Mouse (Mus musculus): Measurements from ENCODE around the gene Noct.
"Not testable (repeated sequence)": the region's sequence is repeated elsewhere in the genome, so short reads cannot be mapped to it uniquely, and the experiment has no call there.

Noct gene

GRCm38 (mm10) chr3:51224363-51225225 is at the start of gene Noct:
Gene Noct, plus strand, starts transcription at chr3:51224447.
- peak; percentile 89 to 90 for DNase-seq (ENCODE audit: low spot score in 2 of 2)

DNA sequence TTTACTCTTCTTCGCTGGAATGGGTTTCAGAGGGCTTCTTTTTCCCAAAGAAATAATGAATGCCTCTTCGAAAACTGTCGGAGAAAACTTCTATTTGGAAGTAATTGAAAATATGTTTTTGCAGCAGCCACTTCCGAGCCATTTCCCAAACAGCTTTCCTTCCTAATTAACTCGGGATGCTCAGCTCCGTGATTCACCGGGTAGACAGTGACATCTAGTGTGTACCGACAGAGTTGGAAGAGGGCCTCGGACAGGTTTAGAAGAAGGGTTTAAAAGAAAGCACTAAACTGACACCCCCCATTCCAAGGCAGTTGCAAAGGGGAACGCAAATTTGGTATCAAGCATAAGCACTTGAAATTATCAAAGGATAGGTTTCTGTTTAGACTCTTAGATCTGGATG is 46.1 kb upstream of the Noct start:
- no peak for DNase-seq (ENCODE audit: low spot score in 2 of 2)

GRCm38 (mm10) chr3:51179460-51180146 is 44.6 kb upstream of the Noct start:
- DNase-seq (ENCODE audit: low spot score in 2 of 2) = no peak

GRCm38 (mm10) chr3:51180341-51180940 is 43.8 kb upstream of the Noct start:
- no peak for DNase-seq (ENCODE audit: low spot score in 2 of 2)

DNA sequence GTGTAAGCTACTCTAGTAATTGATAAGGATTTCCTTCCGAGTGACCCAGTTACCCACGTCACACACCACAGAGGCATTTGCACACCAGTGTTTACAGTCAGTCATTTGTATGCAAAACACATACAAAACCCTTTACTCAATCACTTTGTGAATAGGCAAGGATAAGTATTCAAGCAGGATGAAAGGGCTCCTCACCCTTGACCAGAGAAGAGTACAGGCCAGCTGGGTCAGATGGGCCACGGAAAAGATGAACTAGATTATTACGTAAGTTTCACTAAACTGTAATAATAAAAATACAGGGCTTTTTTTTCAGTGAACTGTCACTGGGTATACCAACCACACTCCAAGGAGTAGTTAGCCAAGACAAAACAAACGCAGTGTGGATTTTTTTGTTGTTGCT is 41.8 kb upstream of the Noct start:
- no peak for DNase-seq (ENCODE audit: low spot score in 2 of 2)

- not testable (repeated sequence) for DNase-seq (ENCODE audit: low spot score in 2 of 2)
Measured at GRCm38 (mm10) chr3:51183508-51183907, 40.7 kb upstream of the Noct start.

DNA sequence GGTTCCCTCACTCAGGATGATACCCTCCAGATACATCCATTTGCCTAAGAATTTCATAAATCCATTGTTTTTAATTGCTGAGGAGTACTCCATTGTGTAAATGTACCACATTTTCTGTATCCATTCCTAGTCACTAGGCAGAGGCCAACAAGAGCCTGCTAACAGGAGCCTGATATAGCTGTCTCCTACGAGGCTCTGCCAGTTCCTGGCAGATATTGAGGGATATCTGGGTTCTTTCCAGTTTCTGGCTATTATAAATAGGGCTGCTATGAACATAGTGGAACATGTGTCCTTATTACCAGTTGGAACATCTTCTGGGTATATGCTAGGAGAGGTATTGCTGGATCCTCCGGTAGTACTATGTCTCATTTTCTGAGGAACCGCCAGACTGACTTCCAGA is 40.3 kb upstream of the Noct start:
- not testable (repeated sequence) for DNase-seq (ENCODE audit: low spot score in 2 of 2)

GRCm38 (mm10) chr3:51184715-51185114 is 39.5 kb upstream of the Noct start:
- DNase-seq (ENCODE audit: low spot score in 2 of 2) = no peak

DNA sequence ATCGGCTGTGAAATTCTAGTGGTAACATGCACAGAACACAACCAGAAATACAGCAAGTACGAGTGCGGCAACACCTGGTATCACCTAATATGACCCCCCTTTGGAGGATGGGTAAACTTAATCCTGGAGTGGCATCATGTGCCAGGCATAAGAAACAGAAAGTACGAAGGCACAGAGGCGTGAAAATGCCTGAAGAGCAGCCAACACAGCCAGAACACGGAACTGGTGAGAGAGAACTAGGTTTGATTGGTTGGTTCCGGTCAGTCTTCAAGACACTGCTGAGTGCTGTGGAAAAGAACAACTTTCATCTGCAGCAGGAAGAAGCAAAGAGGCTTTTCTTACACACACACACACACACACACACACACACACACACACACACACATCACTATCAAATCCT is 38.8 kb upstream of the Noct start:
- DNase-seq (ENCODE audit: low spot score in 2 of 2) = no peak

DNA sequence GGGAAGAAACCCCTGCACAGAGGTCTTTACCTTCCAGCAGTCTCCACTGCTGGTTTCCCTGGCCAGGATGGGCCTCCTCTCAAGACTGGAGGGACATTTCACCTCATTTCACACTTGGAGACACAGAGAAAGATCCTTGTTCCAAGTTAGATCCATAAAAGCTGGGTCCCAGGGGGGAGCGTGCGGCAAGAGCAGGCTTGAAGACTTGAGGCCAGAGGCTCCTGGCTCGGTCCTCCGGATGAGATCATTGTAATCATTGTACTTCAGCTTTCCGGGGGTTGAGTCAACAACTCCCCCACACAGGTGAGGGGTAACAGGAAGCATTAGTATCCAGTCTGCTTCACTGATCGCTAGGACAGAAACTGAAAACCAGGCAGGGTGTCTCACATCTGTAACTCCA is 30.2 kb upstream of the Noct start:
- DNase-seq (ENCODE audit: low spot score in 2 of 2) = no peak

GRCm38 (mm10) chr3:51195321-51195720 is 28.9 kb upstream of the Noct start:
- peak; percentile 82 to 87 for DNase-seq (ENCODE audit: low spot score in 2 of 2)

GRCm38 (mm10) chr3:51195736-51196135 is 28.5 kb upstream of the Noct start:
- peak in 1 of 2 experiments; percentile 43 for DNase-seq (ENCODE audit: low spot score in 2 of 2)

DNA sequence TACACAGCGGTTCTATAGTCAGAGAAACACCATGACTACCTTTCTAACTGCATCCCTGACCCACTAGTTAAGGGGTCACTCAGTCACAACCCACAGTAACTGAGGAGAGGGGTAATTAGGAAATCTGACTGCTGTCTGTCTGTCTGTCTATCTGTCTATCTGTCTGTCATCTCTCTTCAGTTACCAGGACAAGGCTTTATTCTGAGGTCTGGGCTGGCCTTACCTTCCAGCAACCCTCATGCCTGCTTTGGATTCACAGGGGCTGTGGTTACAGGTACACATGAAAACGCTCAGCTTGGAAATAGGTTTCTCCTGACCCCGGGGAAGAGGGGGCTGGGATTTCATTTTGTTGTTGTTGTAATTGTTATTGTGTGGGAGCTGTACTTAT is 27.5 kb upstream of the Noct start:
- no peak for DNase-seq (ENCODE audit: low spot score in 2 of 2)

GRCm38 (mm10) chr3:51197112-51197731 is 27.0 kb upstream of the Noct start:
- no peak for DNase-seq (ENCODE audit: low spot score in 2 of 2)

DNA sequence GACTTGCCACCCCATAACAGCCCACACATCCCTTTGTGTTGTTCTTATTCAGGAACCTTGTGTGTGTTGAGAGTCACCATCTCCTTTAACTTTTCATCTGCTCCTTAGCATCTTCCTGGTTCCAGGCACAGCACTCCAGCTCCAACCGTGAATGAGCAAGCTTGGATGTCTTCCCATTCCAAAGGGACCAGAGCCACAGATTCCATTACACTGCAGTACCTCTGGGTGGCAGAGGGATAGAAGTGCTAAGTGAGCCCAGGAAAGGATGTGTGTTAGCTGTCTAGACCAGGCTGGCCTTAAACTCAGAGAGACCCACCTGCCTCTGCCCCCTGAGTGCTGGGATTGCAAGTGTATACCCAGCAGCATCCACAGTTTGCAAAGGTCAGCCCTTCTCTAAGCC is 26.0 kb upstream of the Noct start:
- peak in 1 of 2 experiments; percentile 42 for DNase-seq (ENCODE audit: low spot score in 2 of 2)

DNA sequence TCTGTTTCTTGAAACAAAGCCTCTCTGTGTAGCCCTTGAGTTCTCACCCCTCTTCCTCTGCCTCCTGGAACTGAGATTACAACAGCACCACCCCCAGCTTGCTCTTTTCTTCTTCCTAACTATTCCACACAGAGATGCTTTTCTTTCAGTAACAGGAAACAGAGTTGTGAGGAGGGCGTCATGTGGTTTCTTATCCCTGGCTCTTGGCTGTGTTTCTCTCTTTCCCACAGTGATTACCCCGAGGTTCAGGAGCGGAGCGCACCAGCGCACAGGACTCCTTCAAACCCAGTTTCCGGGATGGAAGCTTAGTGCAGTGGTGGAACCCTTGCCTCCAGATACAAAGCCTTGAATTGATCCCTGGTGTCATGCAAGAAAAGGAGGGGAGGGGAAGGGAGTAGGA is 25.1 kb upstream of the Noct start:
- no peak for DNase-seq (ENCODE audit: low spot score in 2 of 2)

DNA sequence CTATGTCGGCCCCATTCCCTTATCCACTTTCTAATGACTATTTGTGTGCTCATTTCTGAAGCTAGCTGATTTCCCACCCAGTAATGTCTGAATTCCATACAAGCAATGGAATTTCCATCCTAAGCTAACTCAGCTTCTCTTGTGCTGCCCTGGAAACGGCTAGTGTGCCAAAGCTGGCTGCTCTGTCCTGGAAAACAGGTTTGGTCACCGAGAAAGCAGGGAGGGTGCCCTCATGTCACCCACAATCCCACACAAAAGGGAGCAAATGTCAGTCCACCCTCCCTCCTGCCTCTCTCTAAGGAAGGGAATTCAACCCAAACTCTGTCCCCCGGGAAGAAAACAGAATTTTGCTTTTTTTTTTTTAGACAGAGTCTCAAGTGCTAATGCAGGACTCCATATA is 23.9 kb upstream of the Noct start:
- DNase-seq (ENCODE audit: low spot score in 2 of 2) = no peak

DNA sequence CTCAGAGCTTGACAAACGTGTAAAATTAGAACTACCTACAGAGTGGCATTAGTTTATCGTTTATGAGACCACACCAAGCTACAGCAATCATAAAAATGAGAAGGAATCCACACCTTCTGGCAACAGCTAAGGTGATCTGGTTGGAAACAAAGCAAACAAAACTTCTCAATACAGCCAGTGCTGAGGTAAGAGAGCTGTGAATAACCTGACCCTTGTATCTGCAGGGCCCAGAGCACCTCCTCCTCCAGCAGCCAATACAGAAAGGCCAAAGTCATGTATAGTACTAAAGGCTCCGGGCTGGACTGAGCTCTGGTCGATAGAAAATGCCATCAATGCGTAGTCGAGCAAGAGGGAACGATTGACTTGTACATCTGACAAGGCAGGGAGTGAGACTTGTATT is 23.4 kb upstream of the Noct start:
- no peak for DNase-seq (ENCODE audit: low spot score in 2 of 2)

GRCm38 (mm10) chr3:51201986-51202385 is 22.3 kb upstream of the Noct start:
- no peak for DNase-seq (ENCODE audit: low spot score in 2 of 2)

DNA sequence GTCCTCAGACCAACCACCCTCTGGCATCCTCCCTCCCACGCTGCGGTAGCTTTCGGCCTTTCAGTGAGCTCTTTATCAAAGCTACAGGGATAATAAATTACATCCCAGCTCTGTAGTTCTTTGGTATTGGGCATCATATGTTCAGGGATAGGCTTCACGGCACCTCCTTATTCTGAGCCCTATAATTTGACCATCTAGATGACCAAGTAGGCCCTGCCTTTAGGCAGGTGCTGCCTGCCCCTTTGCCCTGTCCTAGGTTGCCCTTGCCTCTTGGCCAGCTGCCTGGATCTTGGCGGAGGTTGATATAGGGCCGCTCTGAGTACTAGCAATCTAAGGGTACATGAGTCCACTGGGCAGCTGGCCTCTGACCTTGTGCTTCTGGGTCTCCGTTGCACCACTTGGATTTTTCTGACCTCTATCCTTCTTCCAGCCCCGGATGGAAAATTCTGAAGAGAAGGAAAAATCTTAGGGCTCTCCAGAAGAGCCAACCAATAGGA is 21.7 kb upstream of the Noct start:
- no peak for DNase-seq (ENCODE audit: low spot score in 2 of 2)

GRCm38 (mm10) chr3:51203906-51204305 is 20.3 kb upstream of the Noct start:
- no peak for DNase-seq (ENCODE audit: low spot score in 2 of 2)

DNA sequence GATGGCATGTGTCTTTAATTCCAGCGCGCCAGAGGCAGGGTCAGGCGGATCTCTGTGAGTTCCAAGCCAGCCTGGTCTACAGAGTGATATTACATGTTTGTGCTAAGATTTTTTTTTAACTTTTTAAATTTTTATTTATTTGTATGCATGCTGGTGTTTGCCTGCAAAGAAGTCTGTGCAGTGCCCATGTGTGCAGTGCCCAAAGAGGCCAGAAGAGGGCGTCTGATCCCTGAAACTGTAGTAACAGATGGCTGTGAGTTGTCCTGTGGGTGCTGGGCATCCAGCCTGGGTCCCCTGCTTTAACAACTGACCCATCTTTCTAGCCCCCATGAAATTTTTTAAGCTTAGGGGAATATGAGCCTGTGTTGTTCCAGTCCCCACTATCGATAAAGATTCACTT is 19.8 kb upstream of the Noct start:
- DNase-seq (ENCODE audit: low spot score in 2 of 2) = no peak

All from frontal cortex, postnatal 36 days (tissue).